Mouse (Mus musculus) embryonic facial prominence, embryonic 10.5 days (tissue): ENCODE data around the gene Slc5a5. TPM values are rescaled to one million over a fixed set of nuclear protein-coding genes. Genes with fewer than 3 reads are reported as not detected.

Experiments used
- DNase-seq: peaks from one replicate; pipeline ENCODE4 v3.0.0-alpha.2; 2017; ENCODE audit warnings: low spot score
- H3K27ac ChIP-seq: fragments of 300-500 bp; sonication (generic); replicated peaks from 2 replicates; pipeline ENCODE4 v1.5.1; 2016; ENCODE audit warnings: mild to moderate bottlenecking
- H3K27me3 ChIP-seq: fragments of 300-500 bp; sonication (generic); replicated peaks from 2 replicates; pipeline ENCODE4 v1.6.1; 2016; ENCODE audit warnings: low read depth, mild to moderate bottlenecking; ENCODE audit not compliant: poor library complexity, severe bottlenecking
- H3K36me3 ChIP-seq: fragments of 300-500 bp; sonication (generic); replicated peaks from 2 replicates; pipeline ENCODE4 v1.6.1; 2016; ENCODE audit warnings: mild to moderate bottlenecking, moderate library complexity
- H3K4me1 ChIP-seq: fragments of 300-500 bp; sonication (generic); 2 replicates; pipeline ENCODE4 v1.6.1; 2016
- H3K4me3 ChIP-seq: fragments of 300-500 bp; sonication (generic); 2 replicates; pipeline ENCODE4 v1.5.1; 2016; ENCODE audit warnings: mild to moderate bottlenecking, moderate library complexity
- H3K9me3 ChIP-seq: fragments of 300-500 bp; sonication (generic); 2 replicates; pipeline ENCODE4 v1.6.1; 2016; ENCODE audit warnings: mild to moderate bottlenecking
- WGBS: fragments of 180-500 bp; shearing (Covaris S2); methylation state at CpG from one replicate; pipeline ENCODE4 v1.1.7; 2016; 5-methylcytosine and 5-hydroxymethylcytosine counted together
- polyA plus RNA-seq: library from polyadenylated mRNA; unstranded; fragments of >200 nt; fragmentation: Nextera tagmentation; extraction: Ambion mirVana; gene quantifications from 2 replicates; pipeline ENCODE4 v1.2.1, GENCODE M21; 2016

Gene Slc5a5
- polyA plus RNA-seq, 1 experiment from 2014 or later, result 0.30 TPM

DNA sequence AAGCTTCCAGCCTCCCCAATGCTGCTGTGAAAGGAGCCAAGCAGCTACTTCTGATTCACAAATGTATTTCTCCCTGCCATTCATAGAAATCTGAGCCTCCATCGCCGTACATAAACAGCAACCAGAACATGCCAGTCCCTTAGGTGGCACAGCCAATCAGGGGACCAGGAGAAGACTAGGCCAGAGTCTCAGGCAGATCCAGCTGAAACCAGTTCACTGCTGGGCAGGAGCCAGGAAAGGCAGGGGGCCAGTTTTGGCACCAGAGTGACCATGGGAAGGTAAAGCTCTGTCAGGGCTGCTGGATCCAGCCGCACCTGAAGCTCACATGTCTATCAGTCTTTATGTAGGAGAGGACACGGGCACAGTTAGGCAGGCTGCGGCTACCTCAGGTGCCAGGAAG, 1.9 kb downstream of the Slc5a5 start:
- Histone ChIP-seq H3K4me3 (no peak overlapping the region), H3K36me3 (peaks cover 27% of the 10 kb centered on the region), H3K4me1 (peaks cover 40% of the 10 kb centered on the region), H3K9me3 (no peaks in the 10 kb centered on the region), H3K27me3 (peaks cover 82% of the 10 kb centered on the region), H3K27ac (no peak overlapping the region)
- 91% methylated on average over 5 of the region's 5 CpGs for WGBS
- no peak for DNase-seq

DNA sequence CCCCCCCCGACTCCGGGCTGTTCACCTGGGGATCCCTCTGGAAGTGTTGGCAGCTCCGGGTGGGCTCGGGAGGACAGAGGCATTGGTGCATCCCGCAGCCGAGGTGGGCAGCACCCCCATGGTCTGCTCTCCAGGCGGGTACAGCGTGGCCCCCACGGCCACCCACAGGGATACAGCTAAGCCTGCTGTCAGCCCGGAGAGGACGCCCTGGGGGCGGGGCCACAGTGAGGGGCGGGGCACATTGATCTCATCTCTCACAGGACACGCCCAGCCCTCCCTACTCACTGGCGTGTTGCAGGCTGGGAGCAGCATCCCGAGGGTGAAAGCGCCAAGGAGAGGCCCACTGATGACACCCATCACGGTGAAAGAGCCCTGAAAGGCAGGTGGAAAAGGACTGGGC, 4.9 kb downstream of the Slc5a5 start:
- DNase-seq, result peak; percentile 56
- 6% methylated on average over 18 of the region's 18 CpGs for WGBS
- peaks cover 64% of the 10 kb centered on the region for H3K27me3 ChIP-seq
- no peak overlapping the region for H3K27ac ChIP-seq
- no peaks in the 10 kb centered on the region for H3K36me3 ChIP-seq
- H3K9me3 ChIP-seq, result no peaks in the 10 kb centered on the region
- H3K4me3 ChIP-seq, result peak overlapping the region; percentile 37
- H3K4me1 ChIP-seq, result peaks cover 23% of the 10 kb centered on the region

DNA sequence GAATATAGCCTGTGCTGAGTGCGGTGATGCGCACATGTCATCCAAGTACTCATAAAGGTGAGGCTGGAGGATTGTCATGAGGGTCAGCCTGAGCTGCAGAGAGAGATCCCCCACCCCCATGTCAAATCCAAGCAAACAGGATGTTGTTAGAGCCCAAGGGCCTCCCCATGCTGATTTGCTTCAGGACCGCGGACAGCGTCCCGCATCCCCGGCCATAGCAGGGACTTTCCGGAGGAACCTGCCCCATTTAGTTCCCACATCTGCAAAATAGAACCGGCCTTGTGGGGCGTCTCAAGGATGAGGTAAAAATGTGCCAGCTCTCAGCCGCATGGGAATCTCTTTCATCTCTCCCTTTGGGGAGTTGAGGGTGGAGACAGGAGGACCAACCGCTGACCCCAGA, 6.9 kb downstream of the Slc5a5 start:
- Histone ChIP-seq H3K27ac (no peak overlapping the region), H3K4me3 (no peak overlapping the region), H3K27me3 (peaks cover 47% of the 10 kb centered on the region), H3K36me3 (no peaks in the 10 kb centered on the region), H3K9me3 (no peaks in the 10 kb centered on the region), H3K4me1 (peaks cover 9% of the 10 kb centered on the region)
- WGBS, result 15% methylated on average over 12 of the region's 12 CpGs
- peak; percentile 70 for DNase-seq

DNA sequence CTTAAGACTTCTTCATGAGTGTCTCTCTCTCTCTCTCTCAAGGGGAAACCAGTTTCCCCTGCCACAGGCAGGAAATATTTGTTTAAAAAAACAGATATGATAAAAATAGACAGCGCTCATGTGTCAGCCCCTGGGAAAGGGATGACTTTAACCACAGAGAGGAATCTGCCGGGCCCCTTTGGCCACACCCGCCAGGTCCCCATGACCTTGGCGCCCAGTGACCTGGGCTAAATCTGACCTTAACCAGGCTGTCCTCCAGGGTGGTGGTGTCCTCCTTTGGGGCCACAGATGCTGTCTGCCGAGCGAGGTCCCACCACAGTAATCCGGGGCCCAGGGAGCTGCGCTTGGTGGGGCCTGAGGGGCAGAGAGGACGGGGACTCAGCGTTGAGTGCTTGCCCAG, 7.9 kb downstream of the Slc5a5 start:
- WGBS, result 89% methylated on average over 10 of the region's 10 CpGs
- no peaks in the 10 kb centered on the region for H3K36me3 ChIP-seq
- H3K4me1 ChIP-seq, result peaks cover 18% of the 10 kb centered on the region
- H3K4me3 ChIP-seq, result no peak overlapping the region
- no peaks in the 10 kb centered on the region for H3K9me3 ChIP-seq
- DNase-seq, result no peak
- no peak overlapping the region for H3K27ac ChIP-seq
- H3K27me3 ChIP-seq, result peaks cover 44% of the 10 kb centered on the region

DNA sequence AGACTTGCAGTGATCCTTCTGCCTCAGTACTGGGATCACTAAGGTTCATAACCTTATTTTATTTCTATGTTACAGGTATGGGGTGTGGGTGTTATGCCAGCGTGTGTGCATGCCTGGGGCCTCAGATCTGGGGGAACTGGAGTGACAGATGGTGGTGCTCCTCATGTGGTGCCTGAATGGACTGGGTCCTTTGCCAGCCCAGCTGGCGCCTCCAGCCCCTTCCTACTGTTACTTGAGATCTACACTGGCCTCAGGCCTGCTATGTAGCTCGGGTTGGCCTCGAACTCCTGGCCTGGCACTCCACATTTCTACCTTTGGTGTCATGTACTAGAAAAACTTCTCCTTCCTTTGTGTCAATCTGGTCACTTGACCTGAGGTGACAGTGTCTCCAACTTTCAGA, 8.4 kb downstream of the Slc5a5 start:
- Histone ChIP-seq H3K4me3 (no peak overlapping the region), H3K36me3 (no peaks in the 10 kb centered on the region), H3K27me3 (peaks cover 39% of the 10 kb centered on the region), H3K27ac (no peak overlapping the region), H3K4me1 (peaks cover 21% of the 10 kb centered on the region), H3K9me3 (no peaks in the 10 kb centered on the region)
- WGBS, result 81% methylated on average over 4 of the region's 4 CpGs
- no peak for DNase-seq

DNA sequence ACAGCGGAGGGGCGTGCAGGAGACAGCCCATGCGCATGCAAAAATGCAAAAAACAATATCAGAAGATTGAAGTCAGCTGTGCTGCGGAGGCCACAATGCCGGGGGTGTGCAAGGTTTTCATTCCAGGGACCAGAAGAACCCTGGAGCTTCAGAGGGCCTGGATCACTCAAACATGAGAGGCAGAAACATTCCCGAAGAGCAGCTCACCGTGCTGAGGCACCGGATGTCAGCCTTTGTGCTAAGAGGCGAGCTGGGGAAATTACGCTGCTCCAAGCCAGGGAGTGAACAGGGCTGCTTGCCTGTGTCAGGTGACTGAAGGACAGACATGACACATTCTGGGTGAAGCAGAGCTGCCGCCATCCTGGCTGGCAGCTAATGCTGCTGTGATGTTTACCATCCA, 12.0 kb downstream of the Slc5a5 start:
- Histone ChIP-seq H3K9me3 (no peaks in the 10 kb centered on the region), H3K27ac (no peak overlapping the region; the same call in 1 of the 2 replicates), H3K36me3 (no peaks in the 10 kb centered on the region), H3K4me3 (no peak overlapping the region), H3K4me1 (peaks cover 15% of the 10 kb centered on the region), H3K27me3 (0 out of 2 replicates have a peak, but pooled peaks cover 15% of the 10 kb centered on the region)
- no peak for DNase-seq
- 28% methylated on average over 11 of the region's 11 CpGs for WGBS

DNA sequence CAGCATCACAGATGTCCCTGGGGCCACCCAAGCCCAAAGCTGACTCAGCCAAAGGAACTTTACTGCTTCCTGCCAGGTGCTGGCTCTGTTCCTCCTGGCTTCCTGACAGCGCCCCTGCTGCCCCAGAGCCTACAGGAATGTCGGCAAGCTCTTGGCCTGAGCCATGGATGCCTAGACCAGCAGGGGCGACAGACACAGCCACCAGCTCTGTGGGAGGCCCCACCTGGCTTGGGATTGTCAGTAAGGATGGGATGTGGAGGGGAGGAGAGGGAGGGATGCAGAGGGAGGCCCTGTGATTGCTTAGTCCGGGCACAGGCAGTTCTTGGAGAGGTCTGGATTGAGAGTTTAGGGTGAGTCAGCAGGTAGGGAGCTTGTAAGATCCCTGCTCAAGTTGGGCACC, 12.4 kb downstream of the Slc5a5 start:
- Histone ChIP-seq H3K27ac (no peak overlapping the region; the same call in 1 of the 2 replicates), H3K4me3 (no peak overlapping the region), H3K4me1 (peaks cover 15% of the 10 kb centered on the region), H3K27me3 (0 out of 2 replicates have a peak, but pooled peaks cover 13% of the 10 kb centered on the region), H3K9me3 (no peaks in the 10 kb centered on the region), H3K36me3 (no peaks in the 10 kb centered on the region)
- DNase-seq, result no peak
- 11% methylated on average over 4 of the region's 4 CpGs for WGBS

DNA sequence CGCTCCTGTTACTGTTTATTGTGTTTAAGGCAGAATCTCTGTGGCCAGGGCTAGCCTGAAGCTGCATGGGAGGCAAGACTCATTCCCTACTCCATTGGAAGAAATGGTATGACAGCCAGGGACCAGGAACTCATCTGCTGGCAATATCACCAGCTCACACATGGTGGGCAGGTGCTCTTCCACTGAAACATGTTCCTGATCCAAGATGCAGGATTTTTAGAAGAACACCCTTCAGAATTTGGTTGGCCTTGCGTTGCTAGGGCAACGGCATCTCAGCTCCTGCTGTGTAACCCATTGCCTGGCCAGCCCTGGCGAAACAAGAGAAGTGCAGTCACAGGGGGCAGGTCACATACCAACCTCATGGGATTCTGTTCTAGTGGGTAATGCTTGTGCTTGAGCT, 13.1 kb downstream of the Slc5a5 start:
- H3K4me3 ChIP-seq, result no peak overlapping the region
- 46% methylated on average over 4 of the region's 4 CpGs for WGBS

DNA sequence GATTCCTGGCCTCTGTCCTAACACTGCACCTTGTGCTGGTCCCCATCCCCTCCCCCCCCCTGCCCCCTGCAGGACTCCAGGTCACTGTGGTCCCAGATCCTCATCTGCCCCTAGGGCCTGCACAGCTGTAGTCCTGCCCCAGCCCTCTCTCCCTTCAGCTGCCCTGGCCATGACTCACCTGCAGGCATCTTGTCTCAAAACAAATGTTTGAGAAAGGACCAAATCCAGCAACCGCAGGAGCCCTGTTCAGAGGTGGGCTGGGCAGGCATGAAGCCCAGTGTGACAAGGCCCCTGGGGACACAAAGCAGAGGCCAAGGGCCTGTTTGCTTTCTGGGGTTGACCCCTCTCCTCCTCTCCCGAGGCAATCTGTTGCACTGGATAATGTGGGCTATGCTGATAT, 14.4 kb downstream of the Slc5a5 start:
- Histone ChIP-seq H3K4me3 (no peak overlapping the region), H3K27me3 (0 out of 2 replicates have a peak, but pooled peaks cover 9% of the 10 kb centered on the region), H3K9me3 (no peaks in the 10 kb centered on the region), H3K4me1 (peaks cover 20% of the 10 kb centered on the region), H3K27ac (no peak overlapping the region), H3K36me3 (no peaks in the 10 kb centered on the region)
- WGBS, result 47% methylated on average over 2 of the region's 2 CpGs
- peak; percentile 8 for DNase-seq

More for the DNA sequence above, 13.1 kb downstream of the Slc5a5 start:
- Histone ChIP-seq H3K9me3 (no peaks in the 10 kb centered on the region), H3K36me3 (no peaks in the 10 kb centered on the region), H3K27ac (no peak overlapping the region), H3K27me3 (0 out of 2 replicates have a peak, but pooled peaks cover 9% of the 10 kb centered on the region), H3K4me1 (peaks cover 15% of the 10 kb centered on the region)
- peak; percentile 10 for DNase-seq

DNA sequence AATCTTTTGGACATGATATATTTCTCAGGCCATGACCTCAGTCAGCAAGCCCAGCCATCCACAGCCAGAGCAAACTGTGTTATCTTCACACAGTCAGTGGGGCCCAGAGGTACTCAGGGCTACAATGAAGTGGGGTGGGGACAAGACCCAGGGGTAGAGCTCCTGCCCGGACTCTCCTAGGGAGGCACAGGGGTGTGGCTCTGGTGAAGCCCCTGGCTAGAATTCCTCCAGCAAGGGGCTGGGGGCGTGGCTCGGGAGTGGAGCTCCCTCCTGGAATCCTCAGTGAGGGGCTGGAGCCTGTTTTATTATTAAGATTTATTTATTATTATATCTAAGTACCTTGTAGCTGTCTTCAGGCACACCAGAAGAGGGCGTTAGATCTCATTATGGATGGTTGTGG, 16.2 kb downstream of the Slc5a5 start:
- Histone ChIP-seq H3K27me3 (0 out of 2 replicates have a peak, but pooled peaks cover 9% of the 10 kb centered on the region), H3K9me3 (no peaks in the 10 kb centered on the region), H3K27ac (no peak overlapping the region), H3K36me3 (no peaks in the 10 kb centered on the region), H3K4me3 (no peak overlapping the region), H3K4me1 (peaks cover 32% of the 10 kb centered on the region)
- DNase-seq, result no peak
- 61% methylated on average over 4 of the region's 4 CpGs for WGBS

DNA sequence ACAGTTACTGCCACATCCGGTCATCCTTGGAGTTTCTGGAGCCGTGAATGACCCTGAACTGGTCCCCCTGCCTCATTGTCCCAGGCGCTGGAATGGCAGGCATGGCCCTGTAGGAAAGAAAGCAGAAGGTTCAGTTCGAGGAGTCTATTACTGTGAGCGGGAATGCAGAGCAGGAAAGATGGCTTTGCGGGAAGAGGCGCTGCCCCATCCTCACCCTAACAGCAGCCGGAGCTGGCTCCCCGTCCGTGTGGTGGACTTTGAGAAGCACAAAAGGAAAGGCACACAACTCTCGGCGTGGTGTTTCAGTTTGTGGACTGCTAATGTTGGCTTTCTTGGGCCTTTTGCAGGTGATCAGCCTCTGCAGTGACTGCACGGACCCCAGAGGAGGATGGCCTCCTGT, 18.1 kb downstream of the Slc5a5 start:
- peak overlapping the region; percentile 41 for H3K27ac ChIP-seq
- no peak for DNase-seq
- H3K4me1 ChIP-seq, result peaks cover 26% of the 10 kb centered on the region
- 0 out of 2 replicates have a peak overlapping the region, but pooled peaks have one; percentile 72 for H3K4me3 ChIP-seq
- H3K27me3 ChIP-seq, result no peaks in the 10 kb centered on the region
- H3K9me3 ChIP-seq, result no peaks in the 10 kb centered on the region
- no peaks in the 10 kb centered on the region for H3K36me3 ChIP-seq
- 90% methylated on average over 13 of the region's 13 CpGs for WGBS

DNA sequence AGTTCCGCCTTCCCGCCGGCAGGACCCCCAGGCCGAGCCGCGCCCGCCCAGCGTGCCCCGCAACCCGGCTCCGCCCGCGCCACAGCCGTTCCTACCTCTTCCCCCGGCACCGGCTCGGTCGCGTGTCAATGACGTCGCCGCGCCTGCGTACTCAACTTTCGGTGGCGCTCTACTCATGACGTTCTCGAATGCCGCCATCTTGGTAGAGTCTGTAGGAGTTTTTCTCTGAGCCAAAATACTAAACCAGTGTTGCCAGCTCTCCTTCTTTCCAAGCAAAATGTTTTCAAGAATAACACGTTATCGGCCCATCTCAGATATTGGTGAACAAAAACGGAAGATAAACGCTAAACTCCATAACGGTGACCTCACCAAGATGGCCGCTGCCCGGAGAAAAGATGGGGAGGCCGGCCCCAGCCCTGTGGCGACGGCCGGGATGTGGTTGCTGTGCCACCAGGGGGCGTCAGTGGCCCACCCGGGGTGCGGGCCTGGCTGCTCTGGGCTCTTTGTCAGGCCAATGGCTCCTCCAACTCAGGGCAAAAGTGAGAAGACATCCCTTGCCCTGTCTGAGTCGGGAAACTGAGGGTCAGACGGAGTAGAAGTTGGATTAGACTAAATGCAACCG, 19.1 kb downstream of the Slc5a5 start, which contains the start of gene Ccdc124:
Gene Ccdc124, minus strand, starts transcription at position 572 of the 622 bp plus-strand sequence.
- H3K27me3 ChIP-seq, result no peaks in the 10 kb centered on the region
- WGBS, result 1% methylated on average over 46 of the region's 46 CpGs
- H3K9me3 ChIP-seq, result no peaks in the 10 kb centered on the region
- H3K4me3 ChIP-seq, result peak within 1 kb of the TSS; percentile 72
- peaks cover 2% of the 10 kb centered on the region; the same call in 1 of the 2 replicates for H3K36me3 ChIP-seq
- peak; percentile 96 for DNase-seq
- peaks cover 35% of the 10 kb centered on the region for H3K4me1 ChIP-seq
- peak within 1 kb of the TSS; percentile 91 for H3K27ac ChIP-seq

DNA sequence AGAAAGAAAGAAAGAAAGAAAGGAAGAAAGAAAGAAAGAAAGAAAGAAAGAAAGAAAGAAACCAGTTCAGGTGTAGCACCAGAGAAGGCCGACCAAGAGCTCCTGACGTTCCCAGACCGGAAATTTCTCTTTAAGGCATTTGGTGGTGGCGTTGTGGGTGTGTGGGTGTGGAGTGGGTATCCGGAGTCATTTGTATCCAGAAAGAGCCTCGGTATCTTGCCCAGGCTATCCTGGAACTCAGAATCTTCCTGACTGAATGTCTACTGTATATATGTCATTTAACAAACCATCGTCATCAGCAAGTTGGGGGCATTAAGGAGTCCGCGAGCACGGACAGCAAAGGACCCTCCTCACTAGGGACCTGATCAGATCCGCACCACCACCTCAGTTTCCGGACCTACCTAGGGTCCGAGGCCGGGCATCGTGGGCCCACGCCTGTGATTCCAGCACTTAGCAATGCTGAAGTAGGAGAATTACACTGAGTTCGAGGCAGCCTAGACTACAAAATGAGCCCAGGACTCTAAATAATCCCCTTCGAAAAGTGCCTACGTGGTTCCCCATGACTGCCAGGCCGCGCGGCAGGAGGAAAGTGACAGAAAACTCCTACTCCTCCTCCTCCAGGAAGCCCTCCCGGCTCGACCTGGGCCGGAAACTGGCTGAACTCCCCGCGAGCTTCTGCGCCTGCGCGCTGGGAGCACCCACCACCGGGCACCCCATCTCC, 19.8 kb downstream of the Slc5a5 start:
- WGBS, result 5% methylated on average over 31 of the region's 31 CpGs
- DNase-seq, result no peak
- Histone ChIP-seq H3K4me3 (peak overlapping the region; percentile 72), H3K36me3 (peaks cover 9% of the 10 kb centered on the region), H3K27me3 (no peaks in the 10 kb centered on the region), H3K27ac (peak overlapping the region; percentile 91), H3K9me3 (no peaks in the 10 kb centered on the region), H3K4me1 (peaks cover 42% of the 10 kb centered on the region)
